Mouse (Mus musculus) megakaryocyte-erythroid progenitor cell, adult 5-6 weeks (primary cell): ENCODE results near the gene Gm44511. TPM values are rescaled to one million over a fixed set of nuclear protein-coding genes. Genes with fewer than 3 reads are reported as not detected.

Experiments used
- total RNA-seq, 2 experiments: library from RNA; stranded (forward) in 1 of 2; stranded (reverse) in 1 of 2; fragments of 200-1000, 215-1000 nt in 1 of 2; fragments of >200 nt in 1 of 2; fragmentation: Nextera tagmentation in 1 of 2; gene quantifications; 2 replicates each; pipeline ENCODE4 v1.2.3; 2014 to 2017

The Gm44511 gene
- total RNA-seq, 2 experiments from 2014 or later, result not detected

Other genes with a start within 250 kb of the Gm44511 start
- gene A2ml1, start 244.7 kb downstream of the Gm44511 start, total RNA-seq (2014; fragmentation: Nextera tagmentation), result not detected in 2 replicates
- not detected in 2 replicates for gene A2ml1, start 244.7 kb downstream of the Gm44511 start, total RNA-seq (2017)
- 7.4 TPM in 1 of 2 replicates, not detected in the other for gene Klrb1a, start 202.8 kb downstream of the Gm44511 start, total RNA-seq (2014; fragmentation: Nextera tagmentation)
- gene Klrb1a, start 202.8 kb downstream of the Gm44511 start, total RNA-seq (2017), result 2.0 TPM in 1 of 2 replicates, not detected in the other
- not detected in 2 replicates for gene Clec2h, start 163.9 kb downstream of the Gm44511 start, total RNA-seq (2014; fragmentation: Nextera tagmentation)
- not detected in 2 replicates for gene Clec2h, start 163.9 kb downstream of the Gm44511 start, total RNA-seq (2017)
- 2.4 TPM in 1 of 2 replicates, not detected in the other for gene Klrb1, start 103.3 kb downstream of the Gm44511 start, total RNA-seq (2014; fragmentation: Nextera tagmentation)
- gene Klrb1, start 103.3 kb downstream of the Gm44511 start, total RNA-seq (2017), result not detected in 2 replicates
- gene Klrb1c, start 37.1 kb downstream of the Gm44511 start, total RNA-seq (2014; fragmentation: Nextera tagmentation), result 0.39 and 1.2 TPM in 2 replicates
- 1.3 and 14.3 TPM in 2 replicates for gene Klrb1c, start 37.1 kb downstream of the Gm44511 start, total RNA-seq (2017)
- 0.94 TPM in 1 of 2 replicates, not detected in the other for gene Klrb1b, start within 50 bp of the Gm44511 start, total RNA-seq (2014; fragmentation: Nextera tagmentation)
- gene Klrb1b, start within 50 bp of the Gm44511 start, total RNA-seq (2017), result 1.8 and 5.5 TPM in 2 replicates
- gene Clec2i, start 61.3 kb upstream of the Gm44511 start, total RNA-seq (2014; fragmentation: Nextera tagmentation), result 0.90 and 1.5 TPM in 2 replicates
- 3.4 and 4.3 TPM in 2 replicates for gene Clec2i, start 61.3 kb upstream of the Gm44511 start, total RNA-seq (2017)
- 3.0 and 8.4 TPM in 2 replicates for gene BC035044, start 64.8 kb upstream of the Gm44511 start, total RNA-seq (2014; fragmentation: Nextera tagmentation)
- gene BC035044, start 64.8 kb upstream of the Gm44511 start, total RNA-seq (2017), result 0.85 and 13.2 TPM in 2 replicates
- gene Clec2g, start 108.1 kb upstream of the Gm44511 start, total RNA-seq (2014; fragmentation: Nextera tagmentation), result not detected in 2 replicates
- not detected in 2 replicates for gene Clec2g, start 108.1 kb upstream of the Gm44511 start, total RNA-seq (2017)
- 0.96 TPM in 1 of 2 replicates, not detected in the other for gene Klrb1f, start 219.6 kb upstream of the Gm44511 start, total RNA-seq (2014; fragmentation: Nextera tagmentation)
- gene Klrb1f, start 219.6 kb upstream of the Gm44511 start, total RNA-seq (2017), result 1.6 and 3.3 TPM in 2 replicates